Mouse (Mus musculus) liver, embryonic 14.5 days (tissue): ENCODE data around the gene Sez6l. TPM values are rescaled to one million over a fixed set of nuclear protein-coding genes. Genes with fewer than 3 reads are reported as not detected.

ENCODE experiments used
- ATAC-seq: fragments of 200-750 bp; cut with Nextera tagmentation; 2 replicates; pipeline ENCODE4 v1.8.0; 2017; ENCODE audit warnings: moderate number of reproducible peaks, mild to moderate bottlenecking, moderate library complexity; ENCODE audit not compliant: insufficient read depth
- DNase-seq, 3 experiments: peaks; one replicate each; pipeline ENCODE4 v3.0.0-alpha.2; 2012 to 2013; ENCODE audit warnings: low read depth in 3 of 3, low spot score in 3 of 3
- H3K27ac ChIP-seq: fragments of 300-500 bp; sonication (generic); 2 replicates; pipeline ENCODE4 v1.5.1; 2014; ENCODE audit warnings: moderate library complexity, mild to moderate bottlenecking, control low read depth, inconsistent platforms
- H3K27me3 ChIP-seq: fragments of 300-500 bp; sonication (generic); 2 replicates; pipeline ENCODE4 v1.6.1; 2014; ENCODE audit warnings: mild to moderate bottlenecking, low read length, moderate library complexity; ENCODE audit not compliant: control insufficient read depth, insufficient read depth
- H3K36me3 ChIP-seq: fragments of 300-500 bp; sonication (generic); replicated peaks from 2 replicates; pipeline ENCODE4 v1.6.1; 2014; ENCODE audit warnings: low read depth; ENCODE audit not compliant: control insufficient read depth, insufficient read depth
- H3K4me1 ChIP-seq, 2 experiments: fragments of 200-500 bp in 1 of 2; fragments of 300-500 bp in 1 of 2; sonication (generic) in 1 of 2; replicated peaks; 2 replicates each; pipeline ENCODE4 v1.6.1; 2012 to 2014; ENCODE audit warnings: antibody characterized with exemption in 1 of 2, inconsistent platforms in 1 of 2, low read length in 1 of 2; ENCODE audit not compliant: control insufficient read depth in 2 of 2, insufficient read depth in 2 of 2
- H3K4me2 ChIP-seq: fragments of 300-500 bp; sonication (generic); 2 replicates; pipeline ENCODE4 v1.6.1; 2014; ENCODE audit warnings: low read depth, mild to moderate bottlenecking, control low read depth, moderate library complexity
- H3K4me3 ChIP-seq, 2 experiments: fragments of 200-500 bp in 1 of 2; fragments of 300-500 bp in 1 of 2; sonication (generic) in 1 of 2; 2 replicates each; pipeline ENCODE4 v1.5.1; 2012 to 2014; ENCODE audit warnings: low read depth in 2 of 2, low read length in 2 of 2, mild to moderate bottlenecking in 2 of 2, control low read depth in 1 of 2, inconsistent platforms in 1 of 2, moderate library complexity in 1 of 2; ENCODE audit not compliant: insufficient read depth in 1 of 2
- H3K9ac ChIP-seq: fragments of 300-500 bp; sonication (generic); replicated peaks from 2 replicates; pipeline ENCODE4 v1.6.1; 2014; ENCODE audit warnings: mild to moderate bottlenecking, control low read depth, moderate library complexity
- H3K9me3 ChIP-seq: fragments of 300-500 bp; sonication (generic); 2 replicates; pipeline ENCODE4 v1.6.1; 2016; ENCODE audit warnings: low read length, mixed read lengths; ENCODE audit not compliant: control insufficient read depth
- CTCF ChIP-seq: IDR thresholded peaks from 2 replicates; pipeline ENCODE4 v1.5.1; 2016; ENCODE audit warnings: antibody characterized with exemption, low read depth, control low read depth
- EP300 ChIP-seq: IDR thresholded peaks from 2 replicates; pipeline ENCODE4 v1.6.1; 2016; ENCODE audit warnings: antibody characterized with exemption, low read depth
- WGBS: fragments of 180-500 bp; shearing (Covaris S2); extraction: QIAGEN DNeasy Blood & Tissue Kit; methylation state at CpG from one replicate; pipeline ENCODE4 v1.1.7; 2014; ENCODE audit not compliant: insufficient replicate concordance; 5-methylcytosine and 5-hydroxymethylcytosine counted together
- polyA plus RNA-seq, 2 experiments: library from polyadenylated mRNA; depleted of rRNA in 1 of 2; stranded (reverse) in 1 of 2; unstranded in 1 of 2; fragments of >200 nt; fragmentation: Nextera tagmentation in 1 of 2; extraction: Ambion mirVana in 1 of 2; gene quantifications; 2 replicates each; pipeline versions ENCODE4 v1.2.1 to v1.2.3; 2012 to 2014

The Sez6l gene
- polyA plus RNA-seq, 2 experiments = 0.03 TPM; not detected in 1

GRCm38 (mm10) chr5:112498921-112499917, 77.8 kb downstream of the Sez6l start:
- Histone ChIP-seq H3K9me3 (no peaks in the 10 kb centered on the region), H3K9ac (no peak overlapping the region), H3K4me2 (no peak overlapping the region; the same call in 1 of the 2 replicates), H3K27me3 (no peaks in the 10 kb centered on the region), H3K36me3 (no peaks in the 10 kb centered on the region), H3K4me1 (peaks cover 0 to 6% of the 10 kb centered on the region in 2 experiments; a peak in 2 of 4 replicates), H3K27ac (no peak overlapping the region), H3K4me3 (no peak overlapping the region)
- DNase-seq = no peak
- TF ChIP-seq CTCF (no peak), EP300 (no peak)
- peak; percentile 74 for ATAC-seq
- WGBS = 40% methylated on average over 13 of the region's 13 CpGs

- no peaks in the 10 kb centered on the region for H3K27me3 ChIP-seq
- H3K27ac ChIP-seq = no peak overlapping the region
- peaks cover 0 to 6% of the 10 kb centered on the region in 2 experiments; a peak in 2 of 4 replicates for H3K4me1 ChIP-seq
- no peak overlapping the region for H3K9ac ChIP-seq
- TF ChIP-seq EP300 = no peak
- TF ChIP-seq CTCF = no peak
- no peaks in the 10 kb centered on the region for H3K9me3 ChIP-seq
- H3K36me3 ChIP-seq = no peaks in the 10 kb centered on the region
- no peak for ATAC-seq
- 67% methylated on average over 7 of the region's 7 CpGs for WGBS
- no peak for DNase-seq
- no peak overlapping the region for H3K4me2 ChIP-seq
- no peak overlapping the region for H3K4me3 ChIP-seq
These were observed 80.1 kb downstream of the Sez6l start for GRCm38 (mm10) chr5:112496753-112497369.

- TF ChIP-seq CTCF (no peak), EP300 (no peak)
- H3K36me3 ChIP-seq = no peaks in the 10 kb centered on the region
- no peak overlapping the region for H3K4me3 ChIP-seq
- ATAC-seq (no peak), DNase-seq (no peak)
- H3K27me3 ChIP-seq = no peaks in the 10 kb centered on the region
- no peak overlapping the region for H3K4me2 ChIP-seq
- H3K27ac ChIP-seq = no peak overlapping the region
- WGBS = 34% methylated on average over 11 of the region's 11 CpGs
- no peaks in the 10 kb centered on the region for H3K4me1 ChIP-seq
- no peak overlapping the region for H3K9ac ChIP-seq
- no peaks in the 10 kb centered on the region for H3K9me3 ChIP-seq
These were observed 83.5 kb downstream of the Sez6l start for GRCm38 (mm10) chr5:112493492-112493891.

GRCm38 (mm10) chr5:112491489-112491888, 85.5 kb downstream of the Sez6l start:
- H3K4me2 ChIP-seq = no peak overlapping the region
- H3K9ac ChIP-seq = no peak overlapping the region
- DNase-seq (no peak), ATAC-seq (no peak)
- no peaks in the 10 kb centered on the region for H3K36me3 ChIP-seq
- peaks cover 0 to 12% of the 10 kb centered on the region in 2 experiments; a peak in 2 of 4 replicates for H3K4me1 ChIP-seq
- H3K27me3 ChIP-seq = no peaks in the 10 kb centered on the region
- H3K9me3 ChIP-seq = no peaks in the 10 kb centered on the region
- H3K27ac ChIP-seq = no peak overlapping the region
- 54% methylated on average over 11 of the region's 11 CpGs for WGBS
- TF ChIP-seq CTCF = 0 out of 2 replicates have a peak, but pooled peaks have one; percentile 10
- TF ChIP-seq EP300 = no peak
- no peak overlapping the region for H3K4me3 ChIP-seq
